Mouse (Mus musculus) 3T3-L1 (cell line): Measurements from ENCODE around the gene Olfr543.
"Not testable (repeated sequence)": the region's sequence is repeated elsewhere in the genome, so short reads cannot be mapped to it uniquely, and the experiment has no call there.

ENCODE experiments used
- DNase-seq: peaks from one replicate; pipeline ENCODE4 v3.0.0-alpha.2; 2015; ENCODE audit warnings: low read depth, low spot score

The Olfr543 gene

GRCm38 (mm10) chr7:102481579-102481978 is at the start of gene Olfr543:
Olfr543 (minus strand) TSS chr7:102481679.
- no peak for DNase-seq

- no peak for DNase-seq
Observed at GRCm38 (mm10) chr7:102529052-102529451, 47.6 kb upstream of the Olfr543 start.

GRCm38 (mm10) chr7:102517051-102517335 is 35.5 kb upstream of the Olfr543 start:
- no peak for DNase-seq

- no peak for DNase-seq
Observed at GRCm38 (mm10) chr7:102516261-102517050, 35.0 kb upstream of the Olfr543 start.

GRCm38 (mm10) chr7:102514144-102514543 is 32.7 kb upstream of the Olfr543 start:
- no peak for DNase-seq

- DNase-seq, result peak; percentile 56
Observed at GRCm38 (mm10) chr7:102512814-102513435, 31.4 kb upstream of the Olfr543 start.

- no peak for DNase-seq
Observed at GRCm38 (mm10) chr7:102511927-102512326, 30.4 kb upstream of the Olfr543 start.

- DNase-seq, result no peak
Observed at GRCm38 (mm10) chr7:102509726-102510125, 28.2 kb upstream of the Olfr543 start.

- DNase-seq, result no peak
Observed at GRCm38 (mm10) chr7:102508666-102509065, 27.2 kb upstream of the Olfr543 start.

- DNase-seq, result no peak
Observed at GRCm38 (mm10) chr7:102508066-102508465, 26.6 kb upstream of the Olfr543 start.

- peak; percentile 82 for DNase-seq
Observed at GRCm38 (mm10) chr7:102506848-102507247, 25.4 kb upstream of the Olfr543 start.

GRCm38 (mm10) chr7:102501986-102502385 is 20.5 kb upstream of the Olfr543 start:
- DNase-seq, result no peak

- no peak for DNase-seq
Observed at GRCm38 (mm10) chr7:102499473-102499872, 18.0 kb upstream of the Olfr543 start, which contains the start of gene Olfr545. Olfr545 (minus strand) TSS chr7:102499573.

- DNase-seq, result not testable (repeated sequence)
Observed at GRCm38 (mm10) chr7:102494416-102494815, 12.9 kb upstream of the Olfr543 start.

- DNase-seq, result no peak
Observed at GRCm38 (mm10) chr7:102488161-102488560, 6.7 kb upstream of the Olfr543 start, which contains the start of gene Olfr544. Olfr544 (minus strand) TSS chr7:102488313.

- DNase-seq, result no peak
Observed at GRCm38 (mm10) chr7:102486105-102486504, 4.6 kb upstream of the Olfr543 start.

GRCm38 (mm10) chr7:102484766-102485165 is 3.3 kb upstream of the Olfr543 start:
- not testable (repeated sequence) for DNase-seq

GRCm38 (mm10) chr7:102483665-102484064 is 2.2 kb upstream of the Olfr543 start:
- peak; percentile 17 for DNase-seq

- no peak for DNase-seq
Observed at GRCm38 (mm10) chr7:102480821-102481220, 658 bp downstream of the Olfr543 start.

GRCm38 (mm10) chr7:102479368-102480078 is 2.0 kb downstream of the Olfr543 start:
- peak; percentile 72 for DNase-seq

- no peak for DNase-seq
Observed at GRCm38 (mm10) chr7:102478926-102479325, 2.6 kb downstream of the Olfr543 start.

GRCm38 (mm10) chr7:102478425-102478824 is 3.1 kb downstream of the Olfr543 start:
- DNase-seq, result peak; percentile 24
